Mouse (Mus musculus): ENCODE measurements at regions not wholly inside any gene's neighbourhood (a gene's known extent, or its start where the extent isn't known, plus 50 kb on each side); places are given as distances from the start of the nearest gene placed in this dataset.

GRCm38 (mm10) chr2:147932494-147932893 lies 114.3 kb downstream of the Foxa2 start:
- ATAC-seq (ENCODE audit: low FRiP score, low TSS enrichment) (no peak), DNase-seq (no peak)
- H3K27me3 ChIP-seq (ENCODE audit: control insufficient read depth, insufficient read depth, low read length) = no peaks in the 10 kb centered on the region
- H3K4me1 ChIP-seq (ENCODE audit: control insufficient read depth, insufficient read depth, low read length) = no peaks in the 10 kb centered on the region
- H3K27ac ChIP-seq (replicated peaks; ENCODE audit: low read depth, low read length) = no peak overlapping the region
- H3K36me3 ChIP-seq (ENCODE audit: control insufficient read depth, insufficient read depth, low read length) = no peaks in the 10 kb centered on the region
- H3K4me2 ChIP-seq (ENCODE audit: low read length) = no peak overlapping the region
- WGBS = 92% methylated on average over 2 of the region's 2 CpGs
- H3K9ac ChIP-seq (replicated peaks; ENCODE audit: low read length) = no peak overlapping the region
- no peaks in the 10 kb centered on the region for H3K9me3 ChIP-seq (ENCODE audit: control insufficient read depth, low read length)
- no peak overlapping the region for H3K4me3 ChIP-seq (replicated peaks; ENCODE audit: low read depth, low read length)

GRCm38 (mm10) chr2:147929031-147929711 lies 117.6 kb downstream of the Foxa2 start:
- 64% methylated on average over 5 of the region's 5 CpGs for WGBS
- no peak for ATAC-seq (ENCODE audit: low FRiP score, low TSS enrichment)
- no peak overlapping the region for H3K4me2 ChIP-seq (ENCODE audit: low read length)

GRCm38 (mm10) chr2:147927792-147928670 lies 118.7 kb downstream of the Foxa2 start:
- DNase-seq (no peak), ATAC-seq (ENCODE audit: low FRiP score, low TSS enrichment) (no peak)
- H3K4me1 ChIP-seq (ENCODE audit: control insufficient read depth, insufficient read depth, low read length) = no peaks in the 10 kb centered on the region
- H3K4me2 ChIP-seq (ENCODE audit: low read length) = no peak overlapping the region
- no peak overlapping the region for H3K9ac ChIP-seq (replicated peaks; ENCODE audit: low read length)
- no peaks in the 10 kb centered on the region for H3K9me3 ChIP-seq (ENCODE audit: control insufficient read depth, low read length)
- H3K36me3 ChIP-seq (ENCODE audit: control insufficient read depth, insufficient read depth, low read length) = no peaks in the 10 kb centered on the region
- H3K4me3 ChIP-seq (replicated peaks; ENCODE audit: low read depth, low read length) = no peak overlapping the region
- WGBS = 70% methylated on average over 10 of the region's 10 CpGs
- no peak overlapping the region for H3K27ac ChIP-seq (replicated peaks; ENCODE audit: low read depth, low read length)
- H3K27me3 ChIP-seq (ENCODE audit: control insufficient read depth, insufficient read depth, low read length) = no peaks in the 10 kb centered on the region

More at GRCm38 (mm10) chr2:147929031-147929711, 117.6 kb downstream of the Foxa2 start:
- no peak overlapping the region for H3K27ac ChIP-seq (replicated peaks; ENCODE audit: low read depth, low read length)
- H3K27me3 ChIP-seq (ENCODE audit: control insufficient read depth, insufficient read depth, low read length) = no peaks in the 10 kb centered on the region
- no peak for DNase-seq
- no peaks in the 10 kb centered on the region for H3K9me3 ChIP-seq (ENCODE audit: control insufficient read depth, low read length)
- no peaks in the 10 kb centered on the region for H3K4me1 ChIP-seq (ENCODE audit: control insufficient read depth, insufficient read depth, low read length)
- H3K4me3 ChIP-seq (replicated peaks; ENCODE audit: low read depth, low read length) = no peak overlapping the region
- no peaks in the 10 kb centered on the region for H3K36me3 ChIP-seq (ENCODE audit: control insufficient read depth, insufficient read depth, low read length)
- H3K9ac ChIP-seq (replicated peaks; ENCODE audit: low read length) = no peak overlapping the region

GRCm38 (mm10) chr2:147926861-147927260 lies 119.9 kb downstream of the Foxa2 start:
- Histone ChIP-seq H3K4me2 (ENCODE audit: low read length) (no peak overlapping the region), H3K9ac (replicated peaks; ENCODE audit: low read length) (no peak overlapping the region), H3K27me3 (ENCODE audit: control insufficient read depth, insufficient read depth, low read length) (no peaks in the 10 kb centered on the region), H3K4me3 (replicated peaks; ENCODE audit: low read depth, low read length) (no peak overlapping the region), H3K36me3 (ENCODE audit: control insufficient read depth, insufficient read depth, low read length) (no peaks in the 10 kb centered on the region), H3K9me3 (ENCODE audit: control insufficient read depth, low read length) (no peaks in the 10 kb centered on the region), H3K27ac (replicated peaks; ENCODE audit: low read depth, low read length) (no peak overlapping the region), H3K4me1 (ENCODE audit: control insufficient read depth, insufficient read depth, low read length) (no peaks in the 10 kb centered on the region)
- no peak for DNase-seq
- no peak for ATAC-seq (ENCODE audit: low FRiP score, low TSS enrichment)
- 88% methylated on average over 3 of the region's 3 CpGs for WGBS

GRCm38 (mm10) chr2:147907341-147907740 lies 139.4 kb downstream of the Foxa2 start:
- Histone ChIP-seq H3K4me2 (ENCODE audit: low read length) (no peak overlapping the region), H3K9me3 (ENCODE audit: control insufficient read depth, low read length) (no peaks in the 10 kb centered on the region), H3K27ac (replicated peaks; ENCODE audit: low read depth, low read length) (no peak overlapping the region), H3K36me3 (ENCODE audit: control insufficient read depth, insufficient read depth, low read length) (no peaks in the 10 kb centered on the region), H3K9ac (replicated peaks; ENCODE audit: low read length) (no peak overlapping the region), H3K4me1 (ENCODE audit: control insufficient read depth, insufficient read depth, low read length) (peaks cover 17% of the 10 kb centered on the region; the same call in 1 of the 2 replicates), H3K27me3 (ENCODE audit: control insufficient read depth, insufficient read depth, low read length) (peaks cover 71% of the 10 kb centered on the region), H3K4me3 (replicated peaks; ENCODE audit: low read depth, low read length) (no peak overlapping the region)
- ATAC-seq (ENCODE audit: low FRiP score, low TSS enrichment) (no peak), DNase-seq (peak; percentile 25)
- WGBS = 6% methylated on average over 6 of the region's 6 CpGs

- peak; percentile 38 for DNase-seq
- Histone ChIP-seq H3K36me3 (ENCODE audit: control insufficient read depth, insufficient read depth, low read length) (no peaks in the 10 kb centered on the region), H3K4me3 (replicated peaks; ENCODE audit: low read depth, low read length) (no peak overlapping the region), H3K9me3 (ENCODE audit: control insufficient read depth, low read length) (no peaks in the 10 kb centered on the region), H3K9ac (replicated peaks; ENCODE audit: low read length) (no peak overlapping the region), H3K4me2 (ENCODE audit: low read length) (no peak overlapping the region; the same call in 1 of the 2 replicates), H3K27me3 (ENCODE audit: control insufficient read depth, insufficient read depth, low read length) (peaks cover 66% of the 10 kb centered on the region), H3K27ac (replicated peaks; ENCODE audit: low read depth, low read length) (no peak overlapping the region), H3K4me1 (ENCODE audit: control insufficient read depth, insufficient read depth, low read length) (peaks cover 17% of the 10 kb centered on the region; the same call in 1 of the 2 replicates)
- ATAC-seq (ENCODE audit: low FRiP score, low TSS enrichment) = peak; percentile 52; the same call in 1 of the 2 replicates
- WGBS = 6% methylated on average over 19 of the region's 19 CpGs
These were observed 140.7 kb downstream of the Foxa2 start for GRCm38 (mm10) chr2:147905759-147906740.

GRCm38 (mm10) chr2:147905118-147905517 lies 141.7 kb downstream of the Foxa2 start:
- 10% methylated on average over 3 of the region's 3 CpGs for WGBS
- peaks cover 59% of the 10 kb centered on the region for H3K27me3 ChIP-seq (ENCODE audit: control insufficient read depth, insufficient read depth, low read length)
- H3K27ac ChIP-seq (replicated peaks; ENCODE audit: low read depth, low read length) = no peak overlapping the region
- DNase-seq (peak; percentile 15), ATAC-seq (ENCODE audit: low FRiP score, low TSS enrichment) (no peak)
- H3K4me1 ChIP-seq (ENCODE audit: control insufficient read depth, insufficient read depth, low read length) = peaks cover 17% of the 10 kb centered on the region; the same call in 1 of the 2 replicates
- H3K4me3 ChIP-seq (replicated peaks; ENCODE audit: low read depth, low read length) = no peak overlapping the region
- no peaks in the 10 kb centered on the region for H3K9me3 ChIP-seq (ENCODE audit: control insufficient read depth, low read length)
- no peak overlapping the region for H3K4me2 ChIP-seq (ENCODE audit: low read length)
- no peaks in the 10 kb centered on the region for H3K36me3 ChIP-seq (ENCODE audit: control insufficient read depth, insufficient read depth, low read length)
- no peak overlapping the region for H3K9ac ChIP-seq (replicated peaks; ENCODE audit: low read length)

- H3K36me3 ChIP-seq (ENCODE audit: control insufficient read depth, insufficient read depth, low read length) = no peaks in the 10 kb centered on the region
- no peak overlapping the region for H3K27ac ChIP-seq (replicated peaks; ENCODE audit: low read depth, low read length)
- no peaks in the 10 kb centered on the region for H3K4me1 ChIP-seq (ENCODE audit: control insufficient read depth, insufficient read depth, low read length)
- WGBS = 87% methylated on average over 1 of the region's 1 CpGs
- ATAC-seq (ENCODE audit: low FRiP score, low TSS enrichment) = no peak
- H3K4me2 ChIP-seq (ENCODE audit: low read length) = no peak overlapping the region
- H3K4me3 ChIP-seq (replicated peaks; ENCODE audit: low read depth, low read length) = no peak overlapping the region
- peaks cover 17% of the 10 kb centered on the region for H3K27me3 ChIP-seq (ENCODE audit: control insufficient read depth, insufficient read depth, low read length)
- H3K9ac ChIP-seq (replicated peaks; ENCODE audit: low read length) = no peak overlapping the region
- DNase-seq = no peak
- no peaks in the 10 kb centered on the region for H3K9me3 ChIP-seq (ENCODE audit: control insufficient read depth, low read length)
These were observed 147.5 kb downstream of the Foxa2 start for GRCm38 (mm10) chr2:147899236-147899635.
